Mouse (Mus musculus): Measurements from ENCODE around the gene Fbxo11. TPM values are rescaled to one million over a fixed set of nuclear protein-coding genes. Genes with fewer than 3 reads are reported as not detected.
A peak's percentile ranks its signal among the peaks of the same experiment; 100 is the strongest.

Fbxo11 gene
- polyA plus RNA-seq (2014; fragmentation: Nextera tagmentation; extraction: Ambion mirVana), result 15.9 and 20.7 TPM in 2 replicates

- Histone ChIP-seq H3K9me3 (ENCODE audit: control insufficient read depth, low read length) (no peaks in the 10 kb centered on the region), H3K4me2 (ENCODE audit: low read length) (peak within 1 kb of the TSS; percentile 77), H3K27me3 (ENCODE audit: control insufficient read depth, insufficient read depth, low read length) (no peaks in the 10 kb centered on the region), H3K36me3 (ENCODE audit: control insufficient read depth, insufficient read depth, low read length) (no peaks in the 10 kb centered on the region), H3K27ac (replicated peaks in 1 of 2; ENCODE audit: control insufficient read depth in 1 of 2, insufficient read depth in 1 of 2, low read depth in 2 of 2, low read length in 2 of 2) (peak within 1 kb of the TSS; percentile 95 to 100), H3K4me1 (ENCODE audit: control insufficient read depth in 2 of 2, insufficient read depth in 2 of 2, low read length in 2 of 2) (peaks cover 0 to 17% of the 10 kb centered on the region in 2 experiments; a peak in 2 of 4 replicates), H3K4me3 (ENCODE audit: control insufficient read depth in 1 of 2, insufficient read depth in 1 of 2, low read depth in 1 of 2, low read length in 2 of 2) (peak within 1 kb of the TSS; percentile 98 to 99), H3K9ac (ENCODE audit: low read length) (peak within 1 kb of the TSS; percentile 100)
- peak; percentile 28 for ATAC-seq (ENCODE audit: insufficient number of reproducible peaks, insufficient read depth, low FRiP score, low read depth)
- under 1% methylated on average over 60 of the region's 112 CpGs for WGBS
Measured at GRCm38 (mm10) chr17:88065031-88065800, at the start of gene Fbxo11. Fbxo11 (minus strand) TSS chr17:88065291.

DNA sequence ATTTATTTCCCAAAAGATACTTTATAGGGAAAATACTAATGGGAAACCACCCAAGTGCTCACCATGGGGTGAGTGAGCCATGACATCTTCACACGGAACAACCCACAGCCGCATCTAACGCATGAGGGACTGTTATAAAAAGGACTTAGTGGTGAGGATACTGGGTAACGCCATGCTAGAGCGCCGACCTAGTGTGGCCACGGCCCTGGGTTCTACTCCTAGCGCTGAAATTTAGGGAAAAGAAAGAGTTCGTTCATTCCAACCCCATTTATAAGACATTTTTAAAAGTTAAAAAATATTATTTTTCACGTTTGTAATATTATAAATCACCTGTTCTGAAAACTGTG lies 48.8 kb upstream of the Fbxo11 start:
- 88% methylated on average over 10 of the region's 10 CpGs for WGBS
- ATAC-seq (ENCODE audit: insufficient number of reproducible peaks, insufficient read depth, low FRiP score, low read depth), result no peak
- Histone ChIP-seq H3K36me3 (ENCODE audit: control insufficient read depth, insufficient read depth, low read length) (no peaks in the 10 kb centered on the region), H3K27ac (replicated peaks in 1 of 2; ENCODE audit: control insufficient read depth in 1 of 2, insufficient read depth in 1 of 2, low read depth in 2 of 2, low read length in 2 of 2) (no peak overlapping the region), H3K9ac (ENCODE audit: low read length) (no peak overlapping the region), H3K9me3 (ENCODE audit: control insufficient read depth, low read length) (no peaks in the 10 kb centered on the region), H3K4me3 (ENCODE audit: control insufficient read depth in 1 of 2, insufficient read depth in 1 of 2, low read depth in 1 of 2, low read length in 2 of 2) (no peak overlapping the region), H3K4me1 (ENCODE audit: control insufficient read depth in 2 of 2, insufficient read depth in 2 of 2, low read length in 2 of 2) (no peaks in the 10 kb centered on the region), H3K4me2 (ENCODE audit: low read length) (no peak overlapping the region), H3K27me3 (ENCODE audit: control insufficient read depth, insufficient read depth, low read length) (no peaks in the 10 kb centered on the region)

GRCm38 (mm10) chr17:88113015-88113882 lies 48.2 kb upstream of the Fbxo11 start:
- ATAC-seq (ENCODE audit: insufficient number of reproducible peaks, insufficient read depth, low FRiP score, low read depth), result no peak
- WGBS, result 76% methylated on average over 12 of the region's 12 CpGs

DNA sequence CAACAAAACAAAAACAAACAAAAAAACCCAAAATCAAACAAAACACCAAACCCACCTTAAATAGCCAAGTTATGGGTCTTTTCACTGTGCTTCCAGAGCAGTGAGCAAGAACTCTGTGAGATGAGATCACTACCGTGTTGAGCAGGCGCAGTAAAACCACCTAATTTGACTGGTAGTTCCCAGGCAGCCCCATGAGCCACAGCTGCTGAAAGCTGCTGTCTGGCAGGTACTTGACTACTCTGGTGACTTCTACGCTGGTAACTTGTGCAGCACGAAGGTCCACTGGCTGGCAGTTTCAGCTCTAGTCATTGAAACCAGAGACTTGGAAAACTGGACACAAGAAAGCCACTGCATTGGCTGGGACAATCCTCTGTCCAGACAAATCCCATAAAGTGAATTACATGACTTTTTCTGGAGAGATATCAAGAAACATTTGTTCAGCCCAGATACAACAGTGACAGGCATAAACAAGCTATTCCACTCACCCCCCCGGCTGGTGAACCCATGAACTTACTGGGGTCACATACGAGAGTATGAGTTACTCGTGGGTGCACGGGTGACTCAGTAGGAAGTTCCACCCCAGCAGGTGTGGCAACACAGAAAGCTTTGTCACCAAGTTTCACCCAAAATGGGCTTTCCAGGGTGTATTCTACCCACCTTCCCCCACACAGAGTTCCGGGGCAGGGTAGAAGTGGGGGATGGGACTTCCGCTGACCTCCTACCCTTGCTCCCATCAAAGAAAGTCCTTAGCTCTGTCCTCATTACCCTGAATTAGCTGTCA lies 47.0 kb upstream of the Fbxo11 start:
- no peak for ATAC-seq (ENCODE audit: insufficient number of reproducible peaks, insufficient read depth, low FRiP score, low read depth)
- Histone ChIP-seq H3K27me3 (ENCODE audit: control insufficient read depth, insufficient read depth, low read length) (no peaks in the 10 kb centered on the region), H3K4me2 (ENCODE audit: low read length) (no peak overlapping the region), H3K27ac (replicated peaks in 1 of 2; ENCODE audit: control insufficient read depth in 1 of 2, insufficient read depth in 1 of 2, low read depth in 2 of 2, low read length in 2 of 2) (no peak overlapping the region), H3K9ac (ENCODE audit: low read length) (no peak overlapping the region), H3K4me3 (ENCODE audit: control insufficient read depth in 1 of 2, insufficient read depth in 1 of 2, low read depth in 1 of 2, low read length in 2 of 2) (no peak overlapping the region), H3K4me1 (ENCODE audit: control insufficient read depth in 2 of 2, insufficient read depth in 2 of 2, low read length in 2 of 2) (no peaks in the 10 kb centered on the region), H3K9me3 (ENCODE audit: control insufficient read depth, low read length) (no peaks in the 10 kb centered on the region), H3K36me3 (ENCODE audit: control insufficient read depth, insufficient read depth, low read length) (no peaks in the 10 kb centered on the region)
- WGBS, result 54% methylated on average over 10 of the region's 10 CpGs

More at GRCm38 (mm10) chr17:88113015-88113882, 48.2 kb upstream of the Fbxo11 start:
- H3K4me2 ChIP-seq (ENCODE audit: low read length), result no peak overlapping the region
- H3K9me3 ChIP-seq (ENCODE audit: control insufficient read depth, low read length), result no peaks in the 10 kb centered on the region
- H3K4me1 ChIP-seq (ENCODE audit: control insufficient read depth in 2 of 2, insufficient read depth in 2 of 2, low read length in 2 of 2), result no peaks in the 10 kb centered on the region
- H3K27ac ChIP-seq (replicated peaks in 1 of 2; ENCODE audit: control insufficient read depth in 1 of 2, insufficient read depth in 1 of 2, low read depth in 2 of 2, low read length in 2 of 2), result no peak overlapping the region
- H3K9ac ChIP-seq (ENCODE audit: low read length), result no peak overlapping the region
- no peak overlapping the region for H3K4me3 ChIP-seq (ENCODE audit: control insufficient read depth in 1 of 2, insufficient read depth in 1 of 2, low read depth in 1 of 2, low read length in 2 of 2)
- no peaks in the 10 kb centered on the region for H3K36me3 ChIP-seq (ENCODE audit: control insufficient read depth, insufficient read depth, low read length)
- H3K27me3 ChIP-seq (ENCODE audit: control insufficient read depth, insufficient read depth, low read length), result no peaks in the 10 kb centered on the region

GRCm38 (mm10) chr17:88111081-88111796 lies 46.1 kb upstream of the Fbxo11 start:
- H3K4me3 ChIP-seq (ENCODE audit: control insufficient read depth in 1 of 2, insufficient read depth in 1 of 2, low read depth in 1 of 2, low read length in 2 of 2), result no peak overlapping the region
- H3K9ac ChIP-seq (ENCODE audit: low read length), result no peak overlapping the region
- H3K4me2 ChIP-seq (ENCODE audit: low read length), result no peak overlapping the region
- no peak for ATAC-seq (ENCODE audit: insufficient number of reproducible peaks, insufficient read depth, low FRiP score, low read depth)
- H3K4me1 ChIP-seq (ENCODE audit: control insufficient read depth in 2 of 2, insufficient read depth in 2 of 2, low read length in 2 of 2), result no peaks in the 10 kb centered on the region
- H3K27ac ChIP-seq (replicated peaks in 1 of 2; ENCODE audit: control insufficient read depth in 1 of 2, insufficient read depth in 1 of 2, low read depth in 2 of 2, low read length in 2 of 2), result no peak overlapping the region
- no peaks in the 10 kb centered on the region for H3K36me3 ChIP-seq (ENCODE audit: control insufficient read depth, insufficient read depth, low read length)
- H3K27me3 ChIP-seq (ENCODE audit: control insufficient read depth, insufficient read depth, low read length), result no peaks in the 10 kb centered on the region
- WGBS, result 91% methylated on average over 12 of the region's 12 CpGs
- no peaks in the 10 kb centered on the region for H3K9me3 ChIP-seq (ENCODE audit: control insufficient read depth, low read length)

- H3K4me1 ChIP-seq (ENCODE audit: control insufficient read depth in 2 of 2, insufficient read depth in 2 of 2, low read length in 2 of 2), result no peaks in the 10 kb centered on the region
- H3K36me3 ChIP-seq (ENCODE audit: control insufficient read depth, insufficient read depth, low read length), result no peaks in the 10 kb centered on the region
- no peak overlapping the region for H3K4me3 ChIP-seq (ENCODE audit: control insufficient read depth in 1 of 2, insufficient read depth in 1 of 2, low read depth in 1 of 2, low read length in 2 of 2)
- no peaks in the 10 kb centered on the region for H3K9me3 ChIP-seq (ENCODE audit: control insufficient read depth, low read length)
- WGBS, result 86% methylated on average over 4 of the region's 4 CpGs
- H3K27ac ChIP-seq (replicated peaks in 1 of 2; ENCODE audit: control insufficient read depth in 1 of 2, insufficient read depth in 1 of 2, low read depth in 2 of 2, low read length in 2 of 2), result no peak overlapping the region
- no peak for ATAC-seq (ENCODE audit: insufficient number of reproducible peaks, insufficient read depth, low FRiP score, low read depth)
- no peaks in the 10 kb centered on the region for H3K27me3 ChIP-seq (ENCODE audit: control insufficient read depth, insufficient read depth, low read length)
- no peak overlapping the region for H3K4me2 ChIP-seq (ENCODE audit: low read length)
- H3K9ac ChIP-seq (ENCODE audit: low read length), result no peak overlapping the region
Measured at GRCm38 (mm10) chr17:88107708-88108107, 42.6 kb upstream of the Fbxo11 start.

DNA sequence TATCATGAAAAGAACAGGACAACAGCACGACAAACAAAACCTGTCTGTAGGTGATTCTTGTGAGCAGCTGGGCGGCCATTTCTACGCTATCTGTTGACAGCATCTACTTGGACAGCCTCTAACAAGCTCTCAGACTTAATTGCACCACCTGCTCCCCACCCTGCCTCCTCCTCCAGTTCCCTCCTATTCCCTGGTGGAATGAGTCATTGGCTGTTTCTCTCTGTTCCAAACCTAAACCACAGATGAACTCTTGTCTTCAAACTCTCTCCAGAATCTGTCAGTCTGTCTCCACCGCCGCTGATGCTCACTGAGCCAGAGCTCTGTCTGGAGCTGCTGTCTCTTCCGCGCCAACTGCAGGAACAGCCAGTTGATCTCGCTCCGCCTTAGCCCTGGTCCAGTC lies 41.3 kb upstream of the Fbxo11 start:
- no peak overlapping the region for H3K9ac ChIP-seq (ENCODE audit: low read length)

More for the DNA sequence above, 41.3 kb upstream of the Fbxo11 start:
- no peaks in the 10 kb centered on the region for H3K27me3 ChIP-seq (ENCODE audit: control insufficient read depth, insufficient read depth, low read length)
- no peak overlapping the region for H3K4me3 ChIP-seq (ENCODE audit: control insufficient read depth in 1 of 2, insufficient read depth in 1 of 2, low read depth in 1 of 2, low read length in 2 of 2)
- no peak overlapping the region for H3K4me2 ChIP-seq (ENCODE audit: low read length)
- no peak for ATAC-seq (ENCODE audit: insufficient number of reproducible peaks, insufficient read depth, low FRiP score, low read depth)
- H3K27ac ChIP-seq (replicated peaks in 1 of 2; ENCODE audit: control insufficient read depth in 1 of 2, insufficient read depth in 1 of 2, low read depth in 2 of 2, low read length in 2 of 2), result no peak overlapping the region
- no peaks in the 10 kb centered on the region for H3K9me3 ChIP-seq (ENCODE audit: control insufficient read depth, low read length)
- no peaks in the 10 kb centered on the region for H3K36me3 ChIP-seq (ENCODE audit: control insufficient read depth, insufficient read depth, low read length)
- 89% methylated on average over 9 of the region's 9 CpGs for WGBS
- no peaks in the 10 kb centered on the region for H3K4me1 ChIP-seq (ENCODE audit: control insufficient read depth in 2 of 2, insufficient read depth in 2 of 2, low read length in 2 of 2)

Data from heart, embryonic 14.5 days (tissue).